Mouse (Mus musculus): ENCODE data around the gene Fjx1. TPM values are rescaled to one million over a fixed set of nuclear protein-coding genes. Genes with fewer than 3 reads are reported as not detected.
A peak's percentile ranks its signal among the peaks of the same experiment; 100 is the strongest.

Gene Fjx1
- 0.85 and 1.5 TPM in 2 replicates for total RNA-seq (2021)
- long read RNA-seq, experiment 1, partial matches to known transcripts = 0 of 2 reads
- long read RNA-seq, experiment 1, other reads (novel, unspliced or antisense) = 0 of 2 reads
- long read RNA-seq, experiment 2, partial matches to known transcripts = 0 of 2 reads
- long read RNA-seq, experiment 2, other reads (novel, unspliced or antisense) = 0 of 2 reads

GRCm38 (mm10) chr2:102451671-102452549 is at the start of gene Fjx1:
TSS of gene Fjx1 (minus strand) at chr2:102452499.
- peak; percentile 52 for DNase-seq

GRCm38 (mm10) chr2:102500001-102500689 is 47.8 kb upstream of the Fjx1 start:
- DNase-seq = no peak

- no peak for DNase-seq
These were observed 28.4 kb upstream of the Fjx1 start for GRCm38 (mm10) chr2:102480738-102481137.

GRCm38 (mm10) chr2:102476101-102476500 is 23.8 kb upstream of the Fjx1 start:
- DNase-seq = no peak

- DNase-seq = no peak
These were observed 16.3 kb upstream of the Fjx1 start for GRCm38 (mm10) chr2:102468645-102469044.

- DNase-seq = no peak
These were observed 12.0 kb upstream of the Fjx1 start for GRCm38 (mm10) chr2:102464342-102464732.

- DNase-seq = peak; percentile 34
These were observed 11.5 kb upstream of the Fjx1 start for GRCm38 (mm10) chr2:102463587-102464341.

GRCm38 (mm10) chr2:102461491-102461890 is 9.2 kb upstream of the Fjx1 start:
- DNase-seq = no peak

GRCm38 (mm10) chr2:102455126-102455525 is 2.8 kb upstream of the Fjx1 start:
- DNase-seq = no peak

GRCm38 (mm10) chr2:102453447-102453846 is 1.1 kb upstream of the Fjx1 start:
- no peak for DNase-seq

GRCm38 (mm10) chr2:102450761-102451670 is 1.3 kb downstream of the Fjx1 start:
- DNase-seq = peak; percentile 26

- peak; percentile 65 for DNase-seq
These were observed 2.0 kb downstream of the Fjx1 start for GRCm38 (mm10) chr2:102450248-102450760.

GRCm38 (mm10) chr2:102449630-102450247 is 2.6 kb downstream of the Fjx1 start:
- no peak for DNase-seq

- DNase-seq = no peak
These were observed 3.2 kb downstream of the Fjx1 start for GRCm38 (mm10) chr2:102449056-102449455.

GRCm38 (mm10) chr2:102447831-102448230 is 4.5 kb downstream of the Fjx1 start:
- DNase-seq = no peak

GRCm38 (mm10) chr2:102446851-102447250 is 5.4 kb downstream of the Fjx1 start:
- no peak for DNase-seq

- DNase-seq = no peak
These were observed 14.8 kb downstream of the Fjx1 start for GRCm38 (mm10) chr2:102437357-102438030.

- DNase-seq = no peak
These were observed 18.4 kb downstream of the Fjx1 start for GRCm38 (mm10) chr2:102433879-102434278.

- DNase-seq = no peak
These were observed 21.2 kb downstream of the Fjx1 start for GRCm38 (mm10) chr2:102431084-102431483.

- no peak for DNase-seq
These were observed 24.3 kb downstream of the Fjx1 start for GRCm38 (mm10) chr2:102427974-102428373.
